Mouse (Mus musculus) skeletal muscle tissue, adult 2 months (tissue): ENCODE measurements around the gene Slc17a4.

Experiments used
- DNase-seq: peaks from one replicate; pipeline ENCODE4 v3.0.0-alpha.2; 2012; ENCODE audit warnings: low read depth, low spot score

Slc17a4 gene

DNA sequence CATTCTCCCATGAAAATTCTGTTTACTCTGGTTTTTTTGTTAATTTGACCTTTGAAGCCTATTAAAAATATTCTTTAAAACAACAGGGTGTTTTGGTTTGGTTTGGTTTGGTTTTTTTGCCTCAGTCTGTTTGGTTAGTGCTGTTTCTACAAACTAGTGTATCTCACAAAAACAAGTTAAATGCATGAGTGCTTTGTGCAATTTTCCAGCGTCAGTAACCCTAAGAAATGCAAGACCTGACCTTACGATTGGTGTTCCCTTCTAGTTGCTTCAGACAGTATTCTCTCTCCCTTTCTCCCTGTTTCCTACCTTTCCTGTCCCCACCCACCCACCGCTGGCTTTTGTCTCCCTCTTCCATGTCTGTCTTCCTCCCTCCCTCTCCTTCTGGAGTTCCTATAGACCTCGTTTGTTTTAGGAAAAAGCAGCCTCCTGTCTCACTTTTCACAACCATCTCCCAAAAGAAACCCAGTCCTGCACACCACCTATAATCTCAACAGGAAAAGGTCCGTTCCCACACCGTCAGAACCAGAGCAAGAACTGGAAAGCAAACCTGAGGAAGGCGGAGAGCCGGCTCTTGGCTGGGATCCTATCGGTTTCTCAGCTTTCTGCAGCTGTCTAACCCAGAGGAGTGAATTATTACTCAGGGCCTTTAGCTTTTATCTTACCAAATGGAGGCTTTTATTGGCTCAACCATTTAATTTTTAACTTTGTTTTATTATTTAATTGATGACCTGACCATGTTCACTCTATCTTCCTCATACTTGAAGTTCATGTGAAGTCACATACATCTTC is at the start of gene Slc17a4:
Slc17a4 (minus strand) TSS at position 634 of the 792 bp plus-strand sequence.
- DNase-seq = no peak

DNA sequence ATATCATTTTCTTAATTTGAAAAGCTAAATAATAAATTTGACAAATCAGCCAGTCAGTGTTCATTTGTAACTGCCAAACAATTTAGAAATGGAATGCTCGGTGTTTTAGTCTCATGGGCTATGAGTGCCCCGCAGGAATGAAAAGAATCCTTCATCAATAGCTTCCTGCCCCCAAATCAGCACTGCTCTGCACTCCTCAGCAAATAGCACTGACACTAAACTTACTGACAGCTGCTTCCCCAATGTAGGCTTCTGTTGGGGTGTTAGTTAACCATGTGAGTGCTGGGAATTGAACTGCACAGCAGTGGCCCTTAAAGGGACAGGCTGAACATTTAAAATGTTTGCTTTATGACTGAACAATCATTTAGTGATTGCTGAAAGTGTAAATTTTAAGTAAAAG is 45.0 kb upstream of the Slc17a4 start:
- DNase-seq = no peak

DNA sequence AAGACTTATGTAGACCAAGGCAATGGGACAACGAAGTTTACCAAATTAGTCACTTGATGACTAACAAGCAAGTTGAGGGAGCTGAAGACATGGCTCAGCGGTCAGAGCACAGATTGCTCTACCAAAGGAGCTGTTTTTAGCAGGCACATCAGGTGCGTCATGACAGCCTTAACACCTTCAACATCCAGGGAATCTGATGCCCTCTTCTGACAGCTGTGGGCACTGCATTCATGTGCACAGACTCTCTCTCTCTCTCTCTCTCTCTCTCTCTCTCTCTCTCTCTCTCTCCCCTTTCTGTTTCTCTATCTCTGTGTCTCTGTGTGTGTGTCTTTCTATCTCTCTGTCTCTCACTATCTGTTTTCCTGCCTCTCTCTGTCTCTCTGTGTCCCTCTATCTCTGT is 36.1 kb upstream of the Slc17a4 start:
- peak; percentile 28 for DNase-seq

DNA sequence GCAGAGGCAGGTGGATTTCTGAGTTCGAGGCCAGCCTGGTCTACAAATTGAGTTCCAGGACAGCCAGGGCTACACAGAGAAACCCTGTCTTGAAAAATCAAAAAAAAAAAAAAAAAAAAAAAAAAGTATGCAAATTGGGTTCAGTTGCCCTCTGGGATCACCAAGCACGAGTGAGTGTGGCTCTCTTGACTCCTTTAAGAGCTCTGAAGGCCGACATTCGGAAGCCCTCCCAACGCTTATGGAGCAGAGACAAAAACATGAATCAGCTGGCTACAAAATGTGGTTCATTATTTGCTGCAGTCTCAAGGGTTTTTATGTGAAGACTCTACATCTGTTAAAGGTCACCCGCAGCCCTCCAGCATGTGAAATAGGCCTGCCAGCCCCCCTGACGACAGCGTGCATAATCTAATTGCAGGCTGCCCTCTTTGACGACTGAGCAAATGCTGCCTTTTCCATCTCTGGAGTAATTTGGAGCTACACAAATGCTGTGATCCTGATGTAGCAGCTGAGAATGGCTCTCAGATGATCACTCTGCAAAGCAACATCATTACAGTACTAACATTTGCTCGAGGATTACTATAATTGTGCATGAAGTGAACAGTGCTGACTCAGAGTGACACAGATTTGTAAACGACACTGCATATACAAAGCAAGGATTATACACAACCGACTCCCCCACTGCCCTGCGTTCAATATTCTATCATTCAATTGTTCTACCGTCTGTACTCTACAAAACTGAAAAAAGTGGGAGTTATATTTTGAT is 34.9 kb upstream of the Slc17a4 start:
- DNase-seq = no peak

- DNase-seq = no peak
Observed at GRCm38 (mm10) chr13:23946254-23946653, 31.4 kb upstream of the Slc17a4 start.

- no peak for DNase-seq
Observed at GRCm38 (mm10) chr13:23942861-23943260, 28.1 kb upstream of the Slc17a4 start.

- peak; percentile 38 for DNase-seq
Observed at GRCm38 (mm10) chr13:23940291-23940690, 25.5 kb upstream of the Slc17a4 start.

DNA sequence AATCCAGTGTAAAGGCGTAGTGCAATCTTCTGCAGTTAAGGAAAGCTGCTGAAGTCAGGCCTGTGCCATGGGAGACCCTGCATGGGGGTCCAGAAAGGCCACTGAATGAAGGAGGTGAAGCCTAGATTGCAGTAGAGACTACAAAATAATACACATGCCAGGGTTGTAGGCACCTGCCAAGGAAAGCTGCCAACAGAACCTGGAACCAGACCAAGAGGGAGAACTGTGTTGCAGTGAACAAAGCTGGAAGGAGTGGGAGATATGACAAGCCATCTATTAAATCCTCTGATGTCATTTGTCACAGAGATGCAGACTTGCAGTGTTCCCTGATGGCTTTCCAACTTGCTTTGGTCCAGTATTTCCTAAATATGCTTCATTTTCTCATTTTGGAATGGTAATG is 23.9 kb upstream of the Slc17a4 start:
- no peak for DNase-seq

GRCm38 (mm10) chr13:23934211-23934520 is 19.4 kb upstream of the Slc17a4 start, which contains the start of gene Hist1h2aa:
Gene Hist1h2aa (plus strand): TSS chr13:23934462.
- DNase-seq = no peak

GRCm38 (mm10) chr13:23933421-23934210 is 18.8 kb upstream of the Slc17a4 start, which contains the start of gene Hist1h2ba:
Gene Hist1h2ba (minus strand): TSS chr13:23934156.
- no peak for DNase-seq

- no peak for DNase-seq
Observed at GRCm38 (mm10) chr13:23930904-23931303, 16.1 kb upstream of the Slc17a4 start.

DNA sequence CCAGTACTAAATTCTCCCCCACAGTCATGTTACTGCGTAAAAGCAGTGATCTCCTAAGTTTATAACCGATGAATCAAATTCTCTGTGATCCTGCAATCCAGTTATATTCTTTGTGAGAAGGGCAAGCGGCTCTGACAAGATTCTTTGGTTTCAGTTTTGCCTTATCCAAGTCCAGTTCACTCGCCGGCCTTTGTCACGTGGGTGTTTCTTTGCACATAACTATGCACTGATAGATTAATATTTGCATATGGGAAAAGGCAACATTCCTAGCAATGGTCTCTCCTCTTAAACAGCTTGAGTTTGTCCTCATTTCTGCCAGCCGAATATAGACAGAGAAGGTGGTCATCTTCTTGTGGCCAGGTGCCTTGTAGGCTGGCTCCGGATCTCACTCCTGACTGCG is 15.7 kb upstream of the Slc17a4 start:
- no peak for DNase-seq

DNA sequence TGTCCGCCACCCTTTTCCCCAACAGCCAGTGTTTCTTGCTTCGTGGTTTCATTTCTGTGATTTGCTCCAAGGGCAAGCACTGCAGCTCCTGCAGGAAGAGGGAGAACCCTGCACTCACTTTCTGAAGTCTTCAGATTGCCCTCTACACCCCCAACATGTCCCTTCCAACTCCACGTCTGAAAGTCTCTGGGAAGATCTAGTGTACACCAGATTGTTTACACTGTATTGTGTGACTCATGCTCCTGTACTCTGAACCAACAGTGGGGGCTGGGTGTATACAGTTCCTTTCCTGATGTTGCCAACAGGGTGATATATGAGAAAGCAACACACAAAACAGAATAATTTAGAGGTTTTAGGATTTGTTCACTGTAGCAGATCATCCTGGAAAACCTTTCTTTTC is 13.8 kb upstream of the Slc17a4 start:
- DNase-seq = no peak

- no peak for DNase-seq
Observed at GRCm38 (mm10) chr13:23925792-23926191, 11.0 kb upstream of the Slc17a4 start.

DNA sequence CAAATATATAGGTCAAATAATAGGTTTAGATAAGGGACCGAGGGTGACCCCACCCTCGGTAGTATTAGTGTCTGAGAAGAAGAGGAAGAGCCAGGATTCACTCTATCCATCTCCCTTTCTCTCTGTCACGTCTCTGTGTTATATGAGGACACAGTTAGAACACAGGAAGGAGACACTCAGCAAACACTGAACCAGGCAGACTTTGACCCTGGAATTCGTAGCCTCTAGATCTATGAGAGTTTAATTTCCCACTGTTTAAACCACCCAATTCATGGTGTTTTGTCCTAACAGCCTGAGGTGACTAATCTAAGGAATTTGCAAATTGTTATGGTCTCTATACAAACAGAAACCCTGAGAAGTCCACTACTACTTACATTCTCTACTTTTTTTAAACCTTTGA is 2.9 kb upstream of the Slc17a4 start:
- no peak for DNase-seq

- DNase-seq = peak; percentile 45
Observed at GRCm38 (mm10) chr13:23916132-23916531, 1.3 kb upstream of the Slc17a4 start.

DNA sequence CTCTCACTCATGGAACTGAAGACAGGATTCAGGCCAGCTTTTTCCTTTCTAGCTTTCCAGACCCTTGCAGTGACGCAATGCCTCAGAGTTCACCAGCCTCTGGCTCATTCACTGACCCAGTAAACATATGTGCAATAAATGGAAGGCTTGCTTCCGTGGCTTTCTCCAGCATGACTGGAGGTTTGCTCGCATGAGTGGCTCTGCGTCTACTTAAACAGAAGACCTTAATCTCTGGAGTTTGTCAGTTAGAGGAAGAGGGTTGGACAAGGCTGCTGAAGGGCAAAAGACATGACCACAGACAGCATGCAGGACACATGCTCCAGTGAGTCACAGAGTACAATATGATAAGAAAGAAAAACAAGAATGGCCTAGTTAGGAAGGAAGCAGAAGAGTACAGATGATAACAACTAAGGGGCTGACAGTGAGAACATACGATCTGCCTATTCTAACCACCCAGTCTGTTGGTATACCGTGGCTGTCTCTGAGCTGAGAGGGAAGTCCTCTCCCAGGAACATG is 960 bp downstream of the Slc17a4 start:
- DNase-seq = peak; percentile 14

GRCm38 (mm10) chr13:23911335-23911734 is 3.5 kb downstream of the Slc17a4 start:
- DNase-seq = peak; percentile 15

- no peak for DNase-seq
Observed at GRCm38 (mm10) chr13:23910121-23910520, 4.7 kb downstream of the Slc17a4 start.

DNA sequence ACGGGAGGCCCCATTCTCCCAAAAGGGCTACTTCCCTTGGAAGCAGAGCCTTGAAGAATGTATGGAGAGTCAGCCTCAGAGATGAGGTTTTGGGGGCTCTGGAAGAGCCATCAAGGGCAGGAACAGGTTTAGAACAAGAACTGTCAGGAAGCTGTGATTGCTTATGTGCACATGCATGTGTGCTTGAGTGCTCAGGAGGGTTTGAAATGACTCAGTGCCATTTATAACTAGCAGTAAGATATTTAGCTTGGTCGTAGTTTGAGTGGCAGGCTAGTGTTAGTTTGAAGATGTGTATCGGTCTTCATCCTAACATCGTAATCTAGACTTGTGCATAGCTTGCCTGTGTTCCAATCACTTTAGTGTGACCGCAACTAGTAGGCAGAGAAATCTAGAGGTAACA is 7.9 kb downstream of the Slc17a4 start:
- no peak for DNase-seq

- DNase-seq = no peak
Observed at GRCm38 (mm10) chr13:23898242-23898641, 16.6 kb downstream of the Slc17a4 start.

GRCm38 (mm10) chr13:23893269-23893593 is 21.6 kb downstream of the Slc17a4 start:
- no peak for DNase-seq
